Mouse (Mus musculus) heart, embryonic 16.5 days (tissue): ENCODE measurements around the gene Rnf126. TPM values are rescaled to one million over a fixed set of nuclear protein-coding genes. Genes with fewer than 3 reads are reported as not detected.

Source experiments
- ATAC-seq: fragments of 200-750 bp; cut with Nextera tagmentation; replicated peaks from 2 replicates; pipeline ENCODE4 v1.8.0; 2017; ENCODE audit warnings: moderate number of reproducible peaks; ENCODE audit not compliant: insufficient read depth, low FRiP score; ENCODE audit errors: extremely low read depth
- H3K27ac ChIP-seq: fragments of 300-500 bp; sonication (generic); 2 replicates; pipeline ENCODE4 v1.5.1; 2014; ENCODE audit warnings: mild to moderate bottlenecking, low read length, control low read depth, moderate library complexity
- H3K27me3 ChIP-seq: fragments of 300-500 bp; sonication (generic); 2 replicates; pipeline ENCODE4 v1.6.1; 2014; ENCODE audit warnings: low read length, mixed read lengths; ENCODE audit not compliant: control insufficient read depth, insufficient read depth
- H3K36me3 ChIP-seq: fragments of 300-500 bp; sonication (generic); 2 replicates; pipeline ENCODE4 v1.6.1; 2014; ENCODE audit not compliant: control insufficient read depth, insufficient read depth
- H3K4me1 ChIP-seq: fragments of 300-500 bp; sonication (generic); 2 replicates; pipeline ENCODE4 v1.6.1; 2014; ENCODE audit warnings: low read length, mixed read lengths; ENCODE audit not compliant: control insufficient read depth, insufficient read depth
- H3K4me2 ChIP-seq: fragments of 300-500 bp; sonication (generic); 2 replicates; pipeline ENCODE4 v1.6.1; 2014; ENCODE audit warnings: low read depth, mild to moderate bottlenecking, control low read depth, low read length
- H3K4me3 ChIP-seq: fragments of 300-500 bp; sonication (generic); 2 replicates; pipeline ENCODE4 v1.5.1; 2014; ENCODE audit warnings: mild to moderate bottlenecking, control low read depth, low read length
- H3K9ac ChIP-seq: fragments of 300-500 bp; sonication (generic); 2 replicates; pipeline ENCODE4 v1.6.1; 2014; ENCODE audit warnings: low read length, control low read depth
- H3K9me3 ChIP-seq: fragments of 300-500 bp; sonication (generic); replicated peaks from 2 replicates; pipeline ENCODE4 v1.6.1; 2016; ENCODE audit warnings: low read length; ENCODE audit not compliant: control insufficient read depth
- WGBS: fragments of 180-500 bp; shearing (Covaris S2); extraction: QIAGEN DNeasy Blood & Tissue Kit; methylation state at CpG from one replicate; pipeline ENCODE4 v1.1.7; 2014; 5-methylcytosine and 5-hydroxymethylcytosine counted together
- polyA plus RNA-seq: library from polyadenylated mRNA; unstranded; fragments of >200 nt; fragmentation: Nextera tagmentation; extraction: Ambion mirVana; gene quantifications from 2 replicates; pipeline ENCODE4 v1.2.1, GENCODE M21; 2015

The Rnf126 gene
- polyA plus RNA-seq, 1 experiment from 2014 or later, result 56.0 TPM

GRCm38 (mm10) chr10:79794491-79794931, 27.8 kb upstream of the Rnf126 start:
- 16% methylated on average over 10 of the region's 10 CpGs for WGBS
- H3K27ac ChIP-seq, result peak overlapping the region; percentile 84
- no peaks in the 10 kb centered on the region for H3K36me3 ChIP-seq
- peak; percentile 49 for ATAC-seq
- H3K4me3 ChIP-seq, result peak overlapping the region; percentile 82
- 0 out of 2 replicates have a peak, but pooled peaks cover 1% of the 10 kb centered on the region for H3K27me3 ChIP-seq
- peak overlapping the region; percentile 92 for H3K9ac ChIP-seq
- H3K4me2 ChIP-seq, result peak overlapping the region; percentile 78
- no peaks in the 10 kb centered on the region for H3K9me3 ChIP-seq
- H3K4me1 ChIP-seq, result peaks cover 14% of the 10 kb centered on the region

GRCm38 (mm10) chr10:79793738-79794490, 27.2 kb upstream of the Rnf126 start:
- no peaks in the 10 kb centered on the region for H3K9me3 ChIP-seq
- ATAC-seq, result peak; percentile 28; the same call in 1 of the 2 replicates
- peak overlapping the region; percentile 82 for H3K4me3 ChIP-seq
- H3K36me3 ChIP-seq, result no peaks in the 10 kb centered on the region
- peak overlapping the region; percentile 78 for H3K4me2 ChIP-seq
- WGBS, result 5% methylated on average over 33 of the region's 38 CpGs
- 0 out of 2 replicates have a peak, but pooled peaks cover 2% of the 10 kb centered on the region for H3K27me3 ChIP-seq
- H3K27ac ChIP-seq, result peak overlapping the region; percentile 84
- peaks cover 14% of the 10 kb centered on the region for H3K4me1 ChIP-seq
- peak overlapping the region; percentile 92 for H3K9ac ChIP-seq

- Histone ChIP-seq H3K4me3 (peak within 1 kb of the TSS; percentile 82), H3K9ac (peak within 1 kb of the TSS; percentile 92), H3K27me3 (0 out of 2 replicates have a peak, but pooled peaks cover 2% of the 10 kb centered on the region), H3K27ac (peak within 1 kb of the TSS; percentile 84), H3K4me1 (peaks cover 14% of the 10 kb centered on the region), H3K4me2 (peak within 1 kb of the TSS; percentile 78), H3K9me3 (no peaks in the 10 kb centered on the region), H3K36me3 (no peaks in the 10 kb centered on the region)
- peak; percentile 43 for ATAC-seq
- 5% methylated on average over 47 of the region's 51 CpGs for WGBS
These were observed 26.4 kb upstream of the Rnf126 start, which contains the start of gene Palm for GRCm38 (mm10) chr10:79793051-79793737. Palm (plus strand) TSS chr10:79793572.

- ATAC-seq, result no peak
These were observed 25.7 kb upstream of the Rnf126 start for GRCm38 (mm10) chr10:79792339-79793040.

GRCm38 (mm10) chr10:79790861-79791260, 24.1 kb upstream of the Rnf126 start, which contains the start of gene Prss57:
Prss57 (minus strand) TSS chr10:79790961.
- ATAC-seq, result no peak
- H3K27me3 ChIP-seq, result 0 out of 2 replicates have a peak, but pooled peaks cover 2% of the 10 kb centered on the region
- 76% methylated on average over 4 of the region's 4 CpGs for WGBS

More at GRCm38 (mm10) chr10:79792339-79793040, 25.7 kb upstream of the Rnf126 start:
- Histone ChIP-seq H3K9me3 (no peaks in the 10 kb centered on the region), H3K9ac (no peak overlapping the region; the same call in 1 of the 2 replicates), H3K27ac (no peak overlapping the region), H3K4me1 (peaks cover 14% of the 10 kb centered on the region), H3K36me3 (no peaks in the 10 kb centered on the region), H3K4me2 (no peak overlapping the region), H3K4me3 (no peak overlapping the region), H3K27me3 (0 out of 2 replicates have a peak, but pooled peaks cover 2% of the 10 kb centered on the region)
- 69% methylated on average over 5 of the region's 5 CpGs for WGBS

GRCm38 (mm10) chr10:79789581-79789980, 22.8 kb upstream of the Rnf126 start:
- no peaks in the 10 kb centered on the region for H3K9me3 ChIP-seq
- peaks cover 8% of the 10 kb centered on the region; the same call in 1 of the 2 replicates for H3K4me1 ChIP-seq
- no peak for ATAC-seq
- H3K27me3 ChIP-seq, result peaks cover 3% of the 10 kb centered on the region; the same call in 1 of the 2 replicates
- no peak overlapping the region for H3K4me3 ChIP-seq
- no peak overlapping the region for H3K9ac ChIP-seq
- no peak overlapping the region for H3K4me2 ChIP-seq
- whole genome bisulfite sequencing, result 36% methylated on average over 2 of the region's 2 CpGs
- no peak overlapping the region; the same call in 1 of the 2 replicates for H3K27ac ChIP-seq
- no peaks in the 10 kb centered on the region for H3K36me3 ChIP-seq

More at GRCm38 (mm10) chr10:79790861-79791260, 24.1 kb upstream of the Rnf126 start, which contains the start of gene Prss57:
- Histone ChIP-seq H3K9ac (no peak within 1 kb of the TSS), H3K4me2 (no peak within 1 kb of the TSS), H3K36me3 (no peaks in the 10 kb centered on the region), H3K4me1 (peaks cover 11% of the 10 kb centered on the region), H3K4me3 (no peak within 1 kb of the TSS), H3K27ac (no peak within 1 kb of the TSS), H3K9me3 (no peaks in the 10 kb centered on the region)

GRCm38 (mm10) chr10:79788386-79789158, 21.8 kb upstream of the Rnf126 start:
- H3K27ac ChIP-seq, result peak overlapping the region; percentile 74; the same call in 1 of the 2 replicates
- WGBS, result 28% methylated on average over 7 of the region's 7 CpGs
- peak overlapping the region; percentile 15; the same call in 1 of the 2 replicates for H3K4me3 ChIP-seq

More at GRCm38 (mm10) chr10:79788386-79789158, 21.8 kb upstream of the Rnf126 start:
- Histone ChIP-seq H3K4me2 (peak overlapping the region; percentile 30), H3K36me3 (no peaks in the 10 kb centered on the region), H3K4me1 (0 out of 2 replicates have a peak, but pooled peaks cover 2% of the 10 kb centered on the region), H3K9ac (0 out of 2 replicates have a peak overlapping the region, but pooled peaks have one; percentile 47), H3K27me3 (peaks cover 5% of the 10 kb centered on the region; the same call in 1 of the 2 replicates), H3K9me3 (no peaks in the 10 kb centered on the region)
- ATAC-seq, result 0 out of 2 replicates have a peak, but pooled peaks have one; percentile 24
